Mouse (Mus musculus) C2C12 (cell line): ENCODE data around the gene 9230112D13Rik. TPM values are rescaled to one million over a fixed set of nuclear protein-coding genes. Genes with fewer than 3 reads are reported as not detected.

Source experiments
- H3K27me3 ChIP-seq: one replicate; pipeline ENCODE4 v1.6.1; 2011; ENCODE audit not compliant: control insufficient read depth, insufficient read depth, insufficient read length
- H3K36me3 ChIP-seq: one replicate; pipeline ENCODE4 v1.6.1; 2011; ENCODE audit not compliant: control insufficient read depth, insufficient read depth
- H3K4me3 ChIP-seq: one replicate; pipeline ENCODE4 v1.5.1; 2011; ENCODE audit warnings: mild to moderate bottlenecking, control low read depth; ENCODE audit not compliant: poor library complexity, insufficient read depth, severe bottlenecking
- H3K79me2 ChIP-seq: one replicate; pipeline ENCODE4 v1.6.1; 2011; ENCODE audit not compliant: control insufficient read depth, insufficient read depth
- H3K79me3 ChIP-seq: one replicate; pipeline ENCODE4 v1.6.1; 2011; ENCODE audit warnings: low read depth, control low read depth
- H3ac ChIP-seq: one replicate; pipeline ENCODE3; 2011; ENCODE audit warnings: low read depth; ENCODE audit not compliant: control insufficient read depth, insufficient read length
- CEBPB ChIP-seq: IDR thresholded peaks from one replicate; pipeline ENCODE4 v1.6.1; 2011; ENCODE audit warnings: low read depth, mild to moderate bottlenecking, control low read depth, moderate library complexity
- CTCF ChIP-seq: IDR thresholded peaks from one replicate; pipeline ENCODE4 v1.5.1; 2011; ENCODE audit not compliant: control insufficient read depth, insufficient read depth, insufficient read length
- FOSL1 ChIP-seq: IDR thresholded peaks from one replicate; pipeline ENCODE4 v1.8.0; 2011; ENCODE audit warnings: mild to moderate bottlenecking, low read length; ENCODE audit not compliant: poor library complexity, insufficient read depth, severe bottlenecking
- MAX ChIP-seq: IDR thresholded peaks from one replicate; pipeline ENCODE4 v1.6.1; 2011; ENCODE audit warnings: mild to moderate bottlenecking, control low read depth
- MYOD1 ChIP-seq: IDR thresholded peaks from one replicate; pipeline ENCODE4 v1.6.1; 2011; ENCODE audit warnings: low read depth; ENCODE audit not compliant: control insufficient read depth, insufficient read length
- MYOG ChIP-seq: IDR thresholded peaks from one replicate; pipeline ENCODE4 v1.6.1; 2011; ENCODE audit not compliant: control insufficient read depth, insufficient read length; ENCODE audit errors: extremely low read depth
- USF1 ChIP-seq: IDR thresholded peaks from one replicate; pipeline ENCODE4 v1.6.1; 2011; ENCODE audit warnings: low read depth, mild to moderate bottlenecking, control low read depth, moderate library complexity
- polyA plus RNA-seq: library from polyadenylated mRNA; unstranded; fragments of >200 nt; fragmentation: generic; extraction: Trizol; gene quantifications from one replicate; pipeline ENCODE4 v1.2.1, GENCODE M21; 2012; ENCODE audit warnings: missing spikeins

Gene 9230112D13Rik
- polyA plus RNA-seq, 1 experiment, result not detected

DNA sequence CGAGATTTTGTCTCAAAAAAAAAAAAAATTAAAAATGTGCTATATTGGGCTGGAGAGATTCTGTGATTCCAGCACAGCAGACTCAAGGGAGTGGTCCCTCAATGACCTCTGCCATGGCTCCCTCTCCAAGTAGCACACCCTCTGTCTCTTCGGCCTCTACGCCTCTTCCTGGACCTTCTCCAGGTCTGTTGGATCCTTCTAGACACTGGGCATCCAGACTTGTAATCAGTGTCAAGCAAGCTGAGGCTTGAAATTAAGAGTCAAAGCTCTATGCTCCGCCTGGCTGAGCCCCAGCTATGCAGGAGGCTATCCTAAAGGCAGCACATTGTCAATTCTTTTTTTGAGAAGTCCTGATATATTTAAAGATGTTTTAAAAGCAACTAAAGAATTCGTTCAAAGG, 10.9 kb upstream of the 9230112D13Rik start:
- no peak for TF ChIP-seq MAX
- no peak for TF ChIP-seq CTCF
- no peak for TF ChIP-seq CEBPB
- TF ChIP-seq MYOG, result no peak
- TF ChIP-seq MYOD1, result no peak
- no peak for TF ChIP-seq FOSL1
- no peak for TF ChIP-seq USF1
- no peaks in the 10 kb centered on the region for H3K27me3 ChIP-seq
- no peaks in the 10 kb centered on the region for H3K79me2 ChIP-seq
- H3K4me3 ChIP-seq, result no peak overlapping the region
- no peaks in the 10 kb centered on the region for H3K79me3 ChIP-seq
- no peaks in the 10 kb centered on the region for H3K36me3 ChIP-seq
- H3ac ChIP-seq, result no peak overlapping the region

DNA sequence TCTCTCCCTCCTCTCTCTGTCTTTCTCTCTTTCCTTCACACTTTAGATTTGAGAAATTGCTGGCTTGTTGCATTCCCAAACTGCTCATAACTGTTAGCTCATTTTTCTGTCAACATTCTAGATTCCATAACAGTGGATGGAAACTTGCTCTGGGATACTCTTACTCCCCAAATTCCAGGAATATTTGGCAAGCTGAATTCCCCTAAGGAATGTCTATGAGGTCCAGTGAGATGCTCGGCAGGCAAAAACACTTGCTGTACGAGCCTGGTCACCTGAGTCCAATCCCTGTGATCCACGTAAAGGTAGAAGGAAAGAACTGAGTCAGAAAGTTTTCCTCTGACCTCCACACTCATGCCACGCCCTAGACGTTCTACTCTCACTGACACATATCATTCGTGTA, 9.9 kb upstream of the 9230112D13Rik start:
- Histone ChIP-seq H3K4me3 (no peak overlapping the region), H3K36me3 (no peaks in the 10 kb centered on the region), H3ac (no peak overlapping the region), H3K79me3 (no peaks in the 10 kb centered on the region), H3K27me3 (no peaks in the 10 kb centered on the region), H3K79me2 (no peaks in the 10 kb centered on the region)
- no peak for TF ChIP-seq CEBPB
- no peak for TF ChIP-seq MAX
- no peak for TF ChIP-seq USF1
- TF ChIP-seq FOSL1, result no peak
- TF ChIP-seq MYOG, result no peak
- TF ChIP-seq CTCF, result no peak
- TF ChIP-seq MYOD1, result no peak

DNA sequence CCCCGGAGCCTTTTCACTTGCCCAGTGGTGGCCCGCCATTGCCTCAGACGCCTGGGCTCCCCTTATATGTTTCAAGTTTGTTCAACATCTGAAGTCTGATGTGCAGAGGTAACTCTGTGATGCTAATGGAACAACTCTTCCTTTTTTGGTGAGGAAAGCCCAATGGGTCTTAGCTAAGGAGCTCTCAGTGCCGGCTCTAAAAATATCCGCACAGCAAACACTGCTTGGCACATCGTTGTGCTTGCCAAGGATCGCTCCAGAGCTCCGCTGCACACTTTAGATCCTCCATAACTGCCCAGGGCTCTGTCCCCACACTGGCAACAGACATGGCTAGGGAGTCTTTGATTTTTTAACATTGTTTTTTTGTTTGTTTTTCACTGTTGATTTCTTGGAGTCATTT, 6.2 kb upstream of the 9230112D13Rik start:
- TF ChIP-seq MYOG (no peak), MYOD1 (no peak), USF1 (no peak), FOSL1 (no peak)
- Histone ChIP-seq H3K79me3 (no peaks in the 10 kb centered on the region), H3K4me3 (no peak overlapping the region), H3K27me3 (no peaks in the 10 kb centered on the region), H3K36me3 (no peaks in the 10 kb centered on the region), H3K79me2 (no peaks in the 10 kb centered on the region), H3ac (no peak overlapping the region)

DNA sequence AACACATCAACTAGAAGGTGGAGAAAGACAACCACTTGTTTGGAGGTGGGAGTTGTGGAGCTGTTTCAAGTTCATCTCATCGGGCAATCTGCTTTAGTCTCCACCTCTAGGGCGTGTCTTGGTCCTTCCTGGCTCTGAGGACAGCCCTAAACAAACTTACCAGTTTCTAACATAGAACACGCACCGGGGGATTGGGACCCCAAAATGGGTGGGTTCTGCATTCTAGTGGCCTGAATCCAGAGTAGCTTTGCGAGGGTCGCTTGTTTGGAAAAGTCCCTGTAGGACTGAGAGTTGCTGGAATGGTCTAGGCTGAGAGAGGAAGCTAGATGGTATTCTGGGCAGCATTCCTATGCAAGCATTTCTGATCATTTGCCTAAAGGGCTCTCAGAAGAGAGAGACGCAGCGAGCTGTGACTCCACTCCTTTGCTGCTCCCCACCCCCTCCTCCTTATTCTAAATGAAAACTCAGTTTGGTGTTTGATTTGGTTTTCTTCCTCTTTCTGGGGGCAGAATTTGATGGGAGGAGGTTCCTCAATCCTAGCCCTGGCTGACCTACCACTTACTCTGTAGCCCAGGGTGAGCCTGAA, 4.5 kb downstream of the 9230112D13Rik start:
- H3K79me3 ChIP-seq, result no peaks in the 10 kb centered on the region

DNA sequence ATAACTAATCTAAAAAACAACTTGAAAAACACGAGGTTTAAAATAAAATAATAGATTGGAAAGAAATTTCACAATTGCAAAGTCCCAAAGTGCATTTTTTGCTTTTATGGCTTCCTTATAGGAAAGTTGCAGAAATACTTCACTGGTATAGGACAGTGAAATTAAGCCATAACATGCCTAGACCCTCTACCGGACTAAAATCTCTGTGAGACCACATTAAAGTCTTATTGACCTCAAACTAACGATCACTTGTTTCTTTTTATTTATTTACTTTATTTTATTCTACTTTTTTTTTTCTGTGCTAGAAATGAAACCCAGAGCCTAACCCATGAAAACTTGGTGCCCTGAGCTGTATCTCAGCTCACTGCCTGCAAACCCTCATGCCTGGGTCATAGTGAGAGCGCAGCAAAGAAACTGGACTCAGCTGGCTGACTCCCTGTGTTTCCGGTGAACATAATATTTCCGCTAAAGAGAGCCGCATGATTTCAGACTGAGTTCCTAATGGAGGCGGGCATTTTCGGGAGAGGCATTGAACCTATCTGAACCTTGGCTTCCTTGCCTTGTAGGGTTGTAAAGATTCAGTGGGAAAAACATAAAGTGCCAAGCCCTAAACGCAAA, 5.5 kb downstream of the 9230112D13Rik start:
- TF ChIP-seq USF1, result no peak
- TF ChIP-seq CTCF, result no peak
- no peak for TF ChIP-seq CEBPB
- TF ChIP-seq FOSL1, result no peak
- no peak overlapping the region for H3ac ChIP-seq
- H3K79me3 ChIP-seq, result no peaks in the 10 kb centered on the region
- H3K4me3 ChIP-seq, result no peak overlapping the region
- no peaks in the 10 kb centered on the region for H3K36me3 ChIP-seq
- H3K27me3 ChIP-seq, result no peaks in the 10 kb centered on the region
- H3K79me2 ChIP-seq, result no peaks in the 10 kb centered on the region

More for the DNA sequence above, 4.5 kb downstream of the 9230112D13Rik start:
- no peak for TF ChIP-seq CTCF
- no peak for TF ChIP-seq MAX
- no peak for TF ChIP-seq CEBPB
- TF ChIP-seq USF1, result no peak
- TF ChIP-seq MYOG, result no peak
- TF ChIP-seq FOSL1, result no peak
- TF ChIP-seq MYOD1, result no peak
- Histone ChIP-seq H3ac (no peak overlapping the region), H3K36me3 (no peaks in the 10 kb centered on the region), H3K27me3 (no peaks in the 10 kb centered on the region), H3K4me3 (no peak overlapping the region), H3K79me2 (no peaks in the 10 kb centered on the region)

DNA sequence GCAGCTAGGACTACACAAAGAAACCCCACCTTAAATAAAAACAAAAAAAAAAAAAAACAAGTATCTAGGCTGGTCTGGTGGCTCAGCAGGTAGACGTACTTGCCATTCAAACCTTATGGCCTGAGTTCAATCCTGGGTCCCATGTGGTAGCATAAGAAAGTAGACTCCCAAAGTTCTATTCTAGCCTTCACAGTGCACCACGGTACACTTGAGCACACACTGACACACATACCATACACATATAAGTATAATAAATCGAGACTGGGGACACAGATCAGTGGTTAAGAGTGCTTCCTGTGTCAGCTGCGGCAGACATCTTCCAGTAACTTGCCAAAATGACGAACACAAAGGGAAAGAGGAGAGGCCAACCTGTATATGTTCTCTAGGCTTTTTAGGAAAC, 6.7 kb downstream of the 9230112D13Rik start:
- Histone ChIP-seq H3K36me3 (no peaks in the 10 kb centered on the region), H3K4me3 (no peak overlapping the region), H3ac (no peak overlapping the region)

More for the DNA sequence above, 6.7 kb downstream of the 9230112D13Rik start:
- H3K79me2 ChIP-seq, result no peaks in the 10 kb centered on the region
- H3K79me3 ChIP-seq, result no peaks in the 10 kb centered on the region
- no peak for TF ChIP-seq MYOD1
- no peak for TF ChIP-seq CEBPB
- no peak for TF ChIP-seq USF1
- no peak for TF ChIP-seq CTCF
- H3K27me3 ChIP-seq, result no peaks in the 10 kb centered on the region
